Mouse (Mus musculus) effector memory CD4-positive, alpha-beta T cell, adult 5 months (primary cell): ENCODE data around the gene Zfp418. TPM values are rescaled to one million over a fixed set of nuclear protein-coding genes. Genes with fewer than 3 reads are reported as not detected.

Experiments used
- polyA plus RNA-seq: library from polyadenylated mRNA; unstranded; fragments of 100-300 nt; shearing (Covaris generic); gene quantifications from one replicate; pipeline ENCODE4 v1.2.1, GENCODE M21; 2017

The Zfp418 gene
- polyA plus RNA-seq = 1.8 TPM

DNA sequence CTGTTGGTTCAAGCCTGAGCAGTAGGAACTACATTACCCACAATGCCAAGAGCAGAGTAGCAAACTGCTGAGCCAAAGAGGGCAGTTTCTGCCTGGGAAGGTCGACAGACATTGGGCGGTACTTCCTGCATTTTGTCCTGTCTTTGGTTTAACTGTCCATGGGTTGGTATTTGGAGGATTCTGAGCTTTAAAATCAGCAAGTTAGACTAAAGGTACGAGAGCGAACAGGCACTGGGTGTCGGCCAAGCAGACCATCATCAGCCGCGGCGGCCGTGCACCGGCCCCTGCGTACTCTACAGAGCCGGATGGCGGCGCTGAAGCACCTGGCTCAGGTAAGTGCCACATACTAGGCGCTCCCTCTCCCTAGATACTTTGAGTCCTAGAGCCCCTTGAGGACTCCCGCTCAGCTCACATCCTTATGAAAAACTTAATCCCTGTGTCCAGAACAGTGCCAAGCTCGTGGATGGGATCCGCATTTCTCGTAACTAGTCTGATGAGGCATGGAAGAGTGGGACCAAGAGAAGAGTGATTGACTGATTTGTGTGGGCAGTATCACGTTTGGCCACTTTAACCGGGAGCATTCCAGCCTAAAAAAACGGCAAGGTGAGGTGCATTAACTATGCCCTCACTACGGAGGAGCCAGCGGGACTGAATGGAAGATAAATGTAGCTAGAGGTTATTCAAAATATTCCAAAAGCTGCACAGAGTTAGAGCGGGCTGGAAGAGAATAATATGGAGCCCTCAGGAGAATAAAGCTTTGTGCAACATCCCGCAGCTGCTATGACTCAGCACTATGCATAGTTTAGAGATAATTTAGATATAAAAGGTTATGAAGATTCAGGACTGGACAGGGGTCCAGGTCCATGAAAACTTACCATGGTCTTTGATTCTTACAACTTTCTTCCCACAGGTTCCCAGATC is at the start of gene Zfp418:
Gene Zfp418, plus strand, starts transcription at position 104 of the 921 bp plus-strand sequence.

DNA sequence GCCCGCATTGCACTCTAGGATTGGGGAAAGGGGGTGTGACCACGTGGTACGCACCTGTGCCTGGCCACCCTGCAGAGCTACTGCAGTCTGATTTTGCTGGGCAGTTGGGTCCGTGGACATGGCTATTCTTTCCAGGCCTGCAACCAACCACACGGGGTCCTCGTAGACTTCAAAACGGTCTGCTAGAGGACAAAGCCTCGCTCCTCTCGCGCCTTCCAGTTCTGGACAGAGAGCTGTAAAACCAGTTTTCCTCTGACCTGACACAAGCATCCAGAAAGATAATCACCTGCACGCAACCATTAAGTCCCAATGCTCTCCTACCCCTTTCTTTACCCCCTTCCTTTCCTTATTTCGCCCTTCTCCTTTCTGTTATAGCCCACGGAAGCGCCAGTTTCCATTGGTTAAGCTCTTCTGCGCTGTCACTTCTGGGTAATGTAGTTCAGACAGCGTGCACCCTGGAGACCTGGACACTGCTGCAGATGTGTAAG is 34.7 kb upstream of the Zfp418 start, which contains the start of gene Zfp773:
Gene Zfp773, minus strand, starts transcription at position 377 of the 488 bp plus-strand sequence.

DNA sequence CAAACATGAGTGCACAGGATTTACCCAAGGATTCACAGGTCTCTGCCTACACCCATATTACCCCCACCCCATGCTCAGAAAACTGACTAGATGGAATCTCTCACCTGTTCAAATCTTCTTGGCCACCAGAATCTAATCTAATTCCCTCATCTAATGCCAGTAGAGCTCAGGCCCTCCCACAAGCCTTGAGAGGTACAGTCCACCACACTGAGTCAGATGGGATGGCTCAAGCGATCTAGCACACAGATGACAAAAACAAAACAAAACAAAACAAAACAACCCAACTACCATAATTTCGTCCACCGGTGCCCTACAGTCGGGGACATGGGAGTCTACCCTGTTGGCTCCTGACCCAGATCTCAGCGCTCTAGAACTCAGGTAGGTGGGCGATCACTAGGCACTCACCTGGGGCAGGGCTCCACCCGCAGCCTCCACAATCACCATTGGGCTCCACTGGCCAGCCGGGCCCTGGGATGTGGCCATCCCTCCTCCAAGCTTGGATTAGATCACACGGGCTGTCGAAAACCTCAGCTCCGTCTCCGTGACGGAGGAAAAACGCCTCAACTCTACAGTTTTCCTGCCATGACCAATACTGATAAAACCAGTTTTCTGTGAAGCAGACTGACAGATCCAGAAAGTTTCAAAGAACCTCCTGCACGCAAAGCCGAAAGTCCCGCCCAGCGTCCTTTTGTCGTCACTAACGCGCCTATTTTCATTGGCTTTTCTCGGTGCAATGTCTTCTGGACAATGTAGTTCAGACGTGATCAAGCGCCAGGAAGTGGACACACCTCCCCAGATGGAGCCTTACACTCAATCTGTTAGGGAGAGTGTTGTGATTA is 38.4 kb downstream of the Zfp418 start, which contains the start of gene Zfp772:
Gene Zfp772, minus strand, starts transcription at position 686 of the 839 bp plus-strand sequence.

Other genes with a start within 250 kb of the Zfp418 start
- not detected for gene Aurkc, start 176.0 kb upstream of the Zfp418 start, polyA plus RNA-seq
- gene Zfp954, start 49.8 kb upstream of the Zfp418 start, polyA plus RNA-seq = 47.9 TPM
- 23.5 TPM for gene Zfp773, start 34.6 kb upstream of the Zfp418 start, polyA plus RNA-seq
- gene Zfp772, start 38.7 kb downstream of the Zfp418 start, polyA plus RNA-seq = 2.5 TPM
- gene Vmn2r29, start 76.0 kb downstream of the Zfp418 start, polyA plus RNA-seq = 0.64 TPM
- 2.5 TPM for gene Gm45844, start 107.0 kb downstream of the Zfp418 start, polyA plus RNA-seq
- gene Clcn4, start 129.5 kb downstream of the Zfp418 start, polyA plus RNA-seq = 65.4 TPM
- not detected for gene Vmn2r30, start 166.3 kb downstream of the Zfp418 start, polyA plus RNA-seq
- not detected for gene Gm45783, start 203.2 kb downstream of the Zfp418 start, polyA plus RNA-seq
- gene Vmn2r31, start 228.4 kb downstream of the Zfp418 start, polyA plus RNA-seq = 0.11 TPM